Mouse (Mus musculus) thymus, postnatal 36 days (tissue): Measurements from ENCODE around the gene Grip1.

Experiments used
- DNase-seq, 2 experiments: peaks; one replicate each; pipeline ENCODE4 v3.0.0; 2022; ENCODE audit warnings: mixed read lengths in 2 of 2

Gene Grip1

DNA sequence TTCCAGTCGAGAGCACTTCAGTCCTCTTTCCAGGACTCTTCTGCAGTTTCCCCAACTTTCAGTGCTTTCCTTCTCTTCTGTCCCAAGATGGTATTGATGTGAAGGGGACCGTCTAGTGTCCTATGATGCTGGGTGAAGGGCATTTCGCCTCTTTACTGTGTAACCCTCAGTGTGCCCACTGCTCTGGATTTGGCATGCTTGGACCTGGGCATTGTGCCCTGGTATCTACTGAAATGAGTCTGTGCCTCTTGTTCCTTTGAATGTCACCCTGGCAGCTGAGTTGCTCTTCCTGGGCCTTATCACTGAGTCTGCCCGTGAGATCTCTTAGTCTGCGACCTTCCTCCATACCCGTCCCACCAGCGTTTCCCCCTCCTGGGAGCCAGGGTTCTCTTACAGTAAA lies 9.7 kb downstream of the Grip1 start:
- DNase-seq = no peak

- DNase-seq = no peak
Measured at GRCm38 (mm10) chr10:119463793-119464192, 10.2 kb downstream of the Grip1 start.

GRCm38 (mm10) chr10:119467976-119468375 lies 14.3 kb downstream of the Grip1 start:
- DNase-seq = no peak

- no peak for DNase-seq
Measured at GRCm38 (mm10) chr10:119470096-119470495, 16.5 kb downstream of the Grip1 start.

- no peak for DNase-seq
Measured at GRCm38 (mm10) chr10:119475166-119475565, 21.5 kb downstream of the Grip1 start.

- no peak for DNase-seq
Measured at GRCm38 (mm10) chr10:119477661-119478060, 24.0 kb downstream of the Grip1 start.

DNA sequence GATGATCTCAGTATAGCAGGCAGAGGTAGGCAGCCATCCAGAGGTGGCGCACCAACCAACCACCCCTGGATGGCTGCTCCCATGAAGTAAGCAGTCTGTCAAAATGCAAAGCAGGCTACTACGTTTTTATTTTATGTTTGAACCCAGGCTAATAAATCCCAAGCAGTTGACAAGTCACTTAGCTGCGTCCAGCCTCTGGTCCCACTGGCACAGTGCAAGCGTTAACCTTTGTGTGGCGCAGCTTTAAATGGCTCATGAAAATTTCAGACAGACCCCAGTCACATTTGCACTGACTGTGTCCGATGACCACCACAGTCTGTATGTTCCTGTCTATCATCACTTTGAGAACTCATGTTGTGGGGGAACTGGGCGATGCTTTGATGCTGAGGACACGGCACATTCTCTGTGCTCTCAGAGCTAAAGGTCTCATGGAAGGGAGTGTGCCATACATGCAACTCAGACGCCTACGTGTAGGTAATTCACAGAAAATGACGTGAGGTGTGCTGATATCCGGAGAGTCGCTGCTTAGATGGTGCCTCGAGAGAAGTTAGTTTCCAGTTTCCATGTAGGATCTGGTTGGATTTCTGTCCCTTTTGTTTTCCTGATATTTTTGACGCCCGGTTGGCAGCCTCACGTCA lies 29.6 kb downstream of the Grip1 start:
- no peak for DNase-seq

GRCm38 (mm10) chr10:119483766-119484165 lies 30.1 kb downstream of the Grip1 start:
- DNase-seq = no peak

DNA sequence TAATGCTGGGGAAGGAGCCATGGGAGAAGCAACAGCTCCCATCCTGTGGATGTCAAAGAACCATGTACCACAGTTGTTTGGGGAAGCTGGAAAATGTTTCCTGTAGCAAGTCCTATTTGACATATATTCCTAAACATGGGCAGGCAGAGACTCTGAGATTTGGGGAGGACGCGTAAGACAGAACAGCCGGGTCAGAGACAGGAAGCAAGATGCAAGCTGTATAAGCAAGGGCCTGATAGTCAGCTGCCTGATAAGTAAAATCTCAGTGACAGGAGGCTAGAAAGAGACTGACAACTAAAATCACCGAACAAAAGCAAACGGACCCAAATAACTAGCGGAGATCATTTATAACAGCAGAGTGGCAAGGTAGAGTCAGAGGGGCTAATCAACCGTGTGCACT lies 33.3 kb downstream of the Grip1 start:
- DNase-seq = no peak

DNA sequence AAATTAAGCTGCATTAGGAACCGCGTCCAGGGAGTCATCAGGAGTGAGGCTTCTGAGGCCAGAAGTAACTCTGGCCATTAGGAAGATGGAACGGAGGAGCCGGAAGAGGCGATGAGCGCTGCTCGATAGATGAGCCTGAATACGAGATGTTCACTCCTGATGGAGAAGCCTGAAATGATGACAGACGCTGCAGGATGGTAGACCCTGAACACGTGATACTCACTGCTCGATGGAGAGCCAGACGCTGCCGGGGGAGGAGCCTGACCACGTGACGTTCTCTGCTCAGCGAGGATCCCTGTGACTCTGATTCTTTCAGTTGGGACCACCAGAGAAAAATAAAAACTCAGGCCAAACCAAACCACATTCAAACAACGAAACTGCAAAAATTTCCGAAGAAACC lies 37.2 kb downstream of the Grip1 start:
- DNase-seq = no peak

GRCm38 (mm10) chr10:119495317-119495716 lies 41.7 kb downstream of the Grip1 start:
- DNase-seq = no peak

- DNase-seq = no peak
Measured at GRCm38 (mm10) chr10:119496221-119496620, 42.6 kb downstream of the Grip1 start.

DNA sequence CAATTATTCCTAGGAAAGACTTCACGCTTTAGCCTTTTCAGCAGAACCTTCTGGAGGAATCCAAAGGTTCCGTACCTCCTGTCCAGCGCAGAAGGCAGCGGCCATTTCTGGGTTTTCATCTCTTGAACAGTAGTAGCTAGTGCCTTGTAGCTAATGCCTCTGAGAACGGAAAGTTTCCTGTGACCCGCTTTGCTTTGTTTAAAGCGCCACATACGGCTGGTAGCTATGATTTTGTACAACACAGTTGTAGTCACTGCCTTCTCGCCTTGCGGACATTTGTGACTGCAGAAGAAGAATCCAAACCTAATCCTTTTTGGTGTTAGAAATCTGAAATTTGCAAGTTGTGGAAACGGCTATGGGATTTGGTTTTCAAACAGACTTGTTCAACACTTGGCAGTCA lies 68.1 kb downstream of the Grip1 start:
- DNase-seq = no peak

- DNase-seq = no peak
Measured at GRCm38 (mm10) chr10:119525730-119526129, 72.1 kb downstream of the Grip1 start.

GRCm38 (mm10) chr10:119534852-119535251 lies 81.2 kb downstream of the Grip1 start:
- DNase-seq = no peak

GRCm38 (mm10) chr10:119541655-119542054 lies 88.0 kb downstream of the Grip1 start:
- DNase-seq = no peak

DNA sequence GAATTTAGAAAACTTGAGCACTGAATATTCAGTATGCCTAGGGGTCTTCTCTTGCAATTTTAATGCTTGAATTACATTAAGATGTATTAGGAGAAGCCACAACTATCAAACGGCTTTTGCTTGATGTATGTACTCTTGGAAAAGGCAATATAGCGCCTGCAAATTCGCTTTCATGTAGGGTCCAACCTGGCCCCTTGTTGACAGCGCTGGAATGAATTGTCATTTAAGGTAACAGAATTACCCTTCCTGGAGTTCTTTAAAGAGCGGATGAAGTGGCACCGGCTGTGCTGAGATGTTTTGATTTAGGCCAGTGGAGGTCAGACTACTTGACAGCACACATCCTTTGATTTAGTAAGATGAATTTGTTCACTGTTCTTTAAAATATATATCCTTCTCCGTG lies 90.1 kb downstream of the Grip1 start:
- no peak for DNase-seq

- no peak for DNase-seq
Measured at GRCm38 (mm10) chr10:119544743-119545142, 91.1 kb downstream of the Grip1 start.

- DNase-seq = no peak
Measured at GRCm38 (mm10) chr10:119547875-119548274, 94.2 kb downstream of the Grip1 start.

GRCm38 (mm10) chr10:119548774-119549173 lies 95.1 kb downstream of the Grip1 start:
- DNase-seq = no peak

- no peak for DNase-seq
Measured at GRCm38 (mm10) chr10:119550630-119551029, 97.0 kb downstream of the Grip1 start.

GRCm38 (mm10) chr10:119556346-119556745 lies 102.7 kb downstream of the Grip1 start:
- DNase-seq = no peak

DNA sequence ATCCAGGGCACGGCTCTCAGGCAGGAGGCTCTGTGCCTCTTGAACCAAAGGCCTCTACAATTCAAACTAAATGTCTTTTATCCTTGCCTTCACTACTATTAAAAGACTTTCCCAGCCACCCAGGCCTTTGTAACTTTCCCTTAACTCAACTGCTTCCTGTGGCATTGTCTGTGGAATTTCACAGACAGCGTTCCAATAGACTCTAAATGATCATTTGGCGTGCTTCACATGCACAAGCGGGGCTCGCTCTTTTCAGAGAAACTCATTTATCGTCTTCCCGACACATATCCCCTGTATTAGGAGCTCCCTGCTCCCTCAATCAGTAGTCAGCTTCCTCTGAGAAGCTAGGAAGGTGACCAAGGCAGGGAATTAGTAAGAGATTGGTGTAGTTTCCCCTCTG lies 104.8 kb downstream of the Grip1 start:
- DNase-seq = no peak

DNA sequence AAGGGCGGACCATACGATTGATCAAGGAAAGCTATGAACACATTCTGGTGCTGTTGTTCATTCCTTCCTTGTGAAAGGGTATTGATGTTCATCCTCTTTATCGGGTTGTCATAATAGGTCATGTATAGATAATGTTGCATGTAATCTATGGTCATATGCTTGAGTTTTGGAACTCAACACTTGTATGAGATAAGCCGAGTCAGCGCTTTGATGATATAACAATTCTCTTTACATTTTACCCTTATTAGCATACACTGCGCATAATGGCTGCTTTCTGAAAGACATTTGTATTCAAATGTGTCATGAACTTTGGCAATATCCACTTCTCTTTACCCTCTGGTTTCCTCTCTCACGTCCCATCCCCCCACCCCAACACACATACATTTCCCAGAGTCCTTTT lies 111.2 kb downstream of the Grip1 start:
- no peak for DNase-seq

DNA sequence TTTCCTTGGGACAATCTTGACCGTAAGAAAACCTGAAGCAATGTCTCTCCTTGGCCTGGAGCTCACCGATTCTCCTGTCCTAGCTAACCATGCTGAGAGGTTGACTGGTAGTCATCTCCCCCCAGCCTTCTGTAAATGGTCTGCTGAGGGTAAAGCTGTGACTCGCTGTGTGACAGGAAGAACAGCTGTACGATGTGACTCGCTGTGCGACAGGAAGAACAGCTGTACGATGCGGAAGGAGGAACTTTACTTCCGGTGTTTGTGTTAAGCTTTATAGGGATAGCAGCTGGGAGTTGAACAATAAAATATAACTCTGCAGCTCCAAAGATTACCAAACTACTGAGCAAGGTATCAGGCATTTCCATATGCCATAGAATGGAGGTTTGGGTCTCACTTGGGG lies 119.5 kb downstream of the Grip1 start:
- no peak for DNase-seq

- DNase-seq = no peak
Measured at GRCm38 (mm10) chr10:119575780-119576179, 122.2 kb downstream of the Grip1 start.
